Mouse (Mus musculus) stomach, embryonic 16.5 days (tissue): ENCODE data around the gene Ago4. TPM values are rescaled to one million over a fixed set of nuclear protein-coding genes. Genes with fewer than 3 reads are reported as not detected.
A peak's percentile ranks its signal among the peaks of the same experiment; 100 is the strongest.
"Not testable (repeated sequence)": the region's sequence is repeated elsewhere in the genome, so short reads cannot be mapped to it uniquely, and the experiment has no call there.

Experiments used
- ATAC-seq: fragments of 200-750 bp; cut with Nextera tagmentation; 2 replicates; pipeline ENCODE4 v1.8.0; 2017; ENCODE audit warnings: moderate number of reproducible peaks, moderate TSS enrichment; ENCODE audit not compliant: insufficient read depth, low FRiP score
- H3K27ac ChIP-seq: fragments of 300-500 bp; sonication (generic); 2 replicates; pipeline ENCODE4 v1.5.1; 2014; ENCODE audit warnings: low read length
- H3K27me3 ChIP-seq: fragments of 300-500 bp; sonication (generic); 2 replicates; pipeline ENCODE4 v1.6.1; 2014; ENCODE audit warnings: low read length, control low read depth, mixed read lengths; ENCODE audit not compliant: control insufficient read depth, insufficient read depth
- H3K36me3 ChIP-seq: fragments of 300-500 bp; sonication (generic); 2 replicates; pipeline ENCODE4 v1.6.1; 2014; ENCODE audit warnings: low read length; ENCODE audit not compliant: control insufficient read depth, insufficient read depth
- H3K4me1 ChIP-seq: fragments of 300-500 bp; sonication (generic); 2 replicates; pipeline ENCODE4 v1.6.1; 2014; ENCODE audit warnings: low read length, control low read depth, mixed read lengths; ENCODE audit not compliant: control insufficient read depth, insufficient read depth
- H3K4me2 ChIP-seq: fragments of 300-500 bp; sonication (generic); 2 replicates; pipeline ENCODE4 v1.6.1; 2014; ENCODE audit warnings: low read depth, low read length, mixed read lengths
- H3K4me3 ChIP-seq: fragments of 300-500 bp; sonication (generic); replicated peaks from 2 replicates; pipeline ENCODE4 v1.5.1; 2014; ENCODE audit warnings: mild to moderate bottlenecking, low read length
- H3K9ac ChIP-seq: fragments of 300-500 bp; sonication (generic); 2 replicates; pipeline ENCODE4 v1.6.1; 2014; ENCODE audit warnings: low read length
- H3K9me3 ChIP-seq: fragments of 300-500 bp; sonication (generic); replicated peaks from 2 replicates; pipeline ENCODE4 v1.6.1; 2016; ENCODE audit warnings: low read length, control low read depth; ENCODE audit not compliant: control insufficient read depth
- WGBS: fragments of 180-500 bp; shearing (Covaris S2); extraction: QIAGEN DNeasy Blood & Tissue Kit; methylation state at CpG from one replicate; pipeline ENCODE4 v1.1.7; 2014; 5-methylcytosine and 5-hydroxymethylcytosine counted together
- polyA plus RNA-seq: library from polyadenylated mRNA; unstranded; fragments of >200 nt; fragmentation: Nextera tagmentation; extraction: Ambion mirVana; gene quantifications from 2 replicates; pipeline ENCODE4 v1.2.1, GENCODE M21; 2015

Gene Ago4
- polyA plus RNA-seq, 1 experiment from 2014 or later = 1.4 TPM

DNA sequence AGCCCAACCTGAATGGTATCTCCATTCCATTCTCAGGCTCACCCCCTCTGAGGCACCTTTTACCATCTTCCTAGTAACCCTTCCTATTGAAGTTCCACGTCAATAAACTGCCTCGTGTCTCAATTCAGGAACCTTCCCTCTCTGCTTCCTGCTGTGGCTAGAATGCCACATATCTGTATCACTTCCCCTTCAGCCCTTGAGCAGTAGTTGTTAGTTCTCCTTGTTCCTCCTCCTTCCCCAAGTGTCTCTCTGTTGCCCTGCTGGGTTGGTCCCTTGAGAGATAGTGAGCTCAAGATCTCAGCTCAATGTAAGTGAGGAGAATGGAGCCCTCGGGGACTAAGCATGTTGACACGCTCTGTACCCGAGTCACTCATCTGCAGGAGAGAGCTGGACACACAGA, 3.6 kb upstream of the Ago4 start:
- Histone ChIP-seq H3K9me3 (no peaks in the 10 kb centered on the region), H3K27ac (no peak overlapping the region), H3K4me3 (no peak overlapping the region), H3K4me1 (no peaks in the 10 kb centered on the region), H3K9ac (no peak overlapping the region), H3K36me3 (no peaks in the 10 kb centered on the region), H3K27me3 (no peaks in the 10 kb centered on the region), H3K4me2 (no peak overlapping the region)
- WGBS = 72% methylated on average over 5 of the region's 5 CpGs
- no peak for ATAC-seq

DNA sequence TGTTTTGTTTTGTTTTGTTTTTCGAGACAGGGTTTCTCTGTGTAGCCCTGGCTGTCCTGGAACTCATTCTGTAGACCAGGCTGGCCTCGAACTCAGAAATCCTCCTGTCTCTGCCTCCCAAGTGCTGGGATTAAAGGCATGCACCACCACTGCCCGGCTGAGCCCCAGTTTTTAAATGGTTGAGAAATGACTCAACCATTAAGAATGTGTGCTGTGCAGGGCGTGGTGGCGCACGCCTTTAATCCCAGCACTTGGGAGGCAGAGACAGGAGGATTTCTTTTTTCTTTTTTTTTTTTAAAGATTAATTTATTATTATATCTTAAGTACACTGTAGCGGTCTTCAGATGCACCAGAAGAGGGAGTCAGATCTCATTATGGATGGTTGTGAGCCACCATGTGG, 2.4 kb upstream of the Ago4 start:
- H3K4me1 ChIP-seq, H3K27ac ChIP-seq, H3K9ac ChIP-seq, H3K9me3 ChIP-seq, ATAC-seq, H3K27me3 ChIP-seq, H3K4me2 ChIP-seq, H3K36me3 ChIP-seq, H3K4me3 ChIP-seq: not testable (repeated sequence)
- WGBS = 94% methylated on average over 7 of the region's 7 CpGs

DNA sequence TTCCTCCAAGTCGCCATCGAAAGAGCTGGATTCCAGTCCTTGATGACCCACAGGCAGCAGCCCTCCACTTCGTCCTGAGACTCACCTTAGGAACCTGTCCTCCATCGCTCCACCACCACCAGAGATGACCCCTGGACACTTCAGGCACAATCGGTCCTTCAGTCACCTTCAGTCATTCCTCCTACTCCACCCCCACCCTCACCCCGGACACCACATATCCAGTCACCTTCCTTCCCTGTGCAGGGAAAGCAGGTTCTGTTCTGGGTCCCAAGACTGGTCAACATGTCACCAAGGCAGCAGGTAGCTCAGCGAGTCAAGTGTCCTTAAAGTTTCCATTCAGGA, 428 bp upstream of the Ago4 start:
- Histone ChIP-seq H3K4me1 (no peaks in the 10 kb centered on the region), H3K4me2 (peak overlapping the region; percentile 91), H3K4me3 (peak overlapping the region; percentile 76), H3K9ac (peak overlapping the region; percentile 91), H3K27ac (no peak overlapping the region), H3K27me3 (no peaks in the 10 kb centered on the region), H3K9me3 (no peaks in the 10 kb centered on the region), H3K36me3 (no peaks in the 10 kb centered on the region)
- 8% methylated on average over 7 of the region's 7 CpGs for WGBS
- ATAC-seq = no peak; the same call in 1 of the 2 replicates

DNA sequence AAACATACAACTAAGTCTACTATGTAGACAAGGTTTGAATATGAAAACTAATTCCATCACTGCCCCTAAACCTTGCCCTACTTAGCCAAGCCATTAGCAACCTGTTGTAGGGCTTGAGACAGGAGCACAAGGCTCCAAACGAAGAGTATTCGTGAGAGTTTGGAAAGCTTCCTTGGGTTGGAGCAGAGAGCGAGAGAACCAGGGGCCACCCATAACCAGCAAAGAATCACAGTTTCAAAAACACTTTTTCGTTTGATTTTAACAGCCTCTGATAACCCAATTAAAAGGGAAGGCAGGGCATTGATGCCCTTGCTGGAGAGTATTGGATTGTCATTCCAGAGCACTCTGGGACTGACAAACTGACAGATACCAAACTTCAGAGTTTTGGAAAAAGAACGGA, 980 bp downstream of the Ago4 start:
- Histone ChIP-seq H3K9ac (peak overlapping the region; percentile 91), H3K9me3 (no peaks in the 10 kb centered on the region), H3K4me2 (peak overlapping the region; percentile 91), H3K27me3 (no peaks in the 10 kb centered on the region), H3K4me1 (no peaks in the 10 kb centered on the region), H3K27ac (no peak overlapping the region), H3K4me3 (peak overlapping the region; percentile 76), H3K36me3 (no peaks in the 10 kb centered on the region)
- WGBS = 45% methylated on average over 5 of the region's 5 CpGs
- no peak for ATAC-seq

DNA sequence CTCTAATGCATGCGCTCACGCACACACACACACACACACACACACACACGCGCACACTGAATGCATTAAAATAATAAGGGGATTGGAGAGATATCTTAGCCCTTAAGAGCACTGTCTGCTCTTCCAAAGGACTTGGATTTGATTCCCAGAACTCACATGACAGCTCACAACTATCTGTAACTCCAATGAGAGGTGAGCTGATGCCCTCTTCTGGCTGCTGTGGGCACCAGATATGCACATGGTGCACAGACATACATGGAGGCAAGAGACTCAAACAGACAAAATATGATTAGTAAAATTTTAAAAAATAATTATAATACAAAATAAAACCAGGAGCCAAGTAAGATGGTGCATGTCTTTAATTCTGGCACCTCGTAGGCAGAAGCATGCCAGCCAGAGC, 6.4 kb downstream of the Ago4 start:
- Histone ChIP-seq H3K36me3 (no peaks in the 10 kb centered on the region), H3K9me3 (no peaks in the 10 kb centered on the region), H3K9ac (no peak overlapping the region), H3K27me3 (no peaks in the 10 kb centered on the region), H3K4me3 (no peak overlapping the region), H3K4me2 (no peak overlapping the region), H3K4me1 (no peaks in the 10 kb centered on the region), H3K27ac (no peak overlapping the region)
- WGBS = 92% methylated on average over 5 of the region's 5 CpGs
- ATAC-seq = no peak

DNA sequence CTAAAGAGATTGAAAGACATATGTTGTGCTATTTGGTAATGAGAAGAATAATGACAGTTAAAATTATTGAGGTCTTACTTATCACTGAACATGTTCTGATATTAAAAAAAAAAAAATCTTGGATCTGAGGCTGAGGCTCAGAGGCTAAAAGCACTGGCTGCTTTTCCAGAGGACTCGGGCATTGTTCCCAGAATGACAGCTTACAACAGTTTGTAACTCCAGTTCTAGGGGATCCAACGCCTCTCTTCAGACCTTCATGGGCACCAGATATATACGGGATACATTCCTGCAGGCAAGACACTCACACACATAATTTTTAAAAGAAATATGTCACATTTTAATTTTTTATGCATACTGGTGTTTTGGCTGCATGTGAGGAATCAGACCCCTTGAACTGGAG, 7.1 kb downstream of the Ago4 start:
- no peak for ATAC-seq
- H3K9ac ChIP-seq = no peak overlapping the region
- H3K27ac ChIP-seq = no peak overlapping the region
- H3K27me3 ChIP-seq = no peaks in the 10 kb centered on the region
- H3K4me2 ChIP-seq = no peak overlapping the region
- H3K4me1 ChIP-seq = no peaks in the 10 kb centered on the region
- no peaks in the 10 kb centered on the region for H3K9me3 ChIP-seq
- H3K36me3 ChIP-seq = no peaks in the 10 kb centered on the region
- 74% methylated on average over 3 of the region's 3 CpGs for WGBS
- H3K4me3 ChIP-seq = no peak overlapping the region

DNA sequence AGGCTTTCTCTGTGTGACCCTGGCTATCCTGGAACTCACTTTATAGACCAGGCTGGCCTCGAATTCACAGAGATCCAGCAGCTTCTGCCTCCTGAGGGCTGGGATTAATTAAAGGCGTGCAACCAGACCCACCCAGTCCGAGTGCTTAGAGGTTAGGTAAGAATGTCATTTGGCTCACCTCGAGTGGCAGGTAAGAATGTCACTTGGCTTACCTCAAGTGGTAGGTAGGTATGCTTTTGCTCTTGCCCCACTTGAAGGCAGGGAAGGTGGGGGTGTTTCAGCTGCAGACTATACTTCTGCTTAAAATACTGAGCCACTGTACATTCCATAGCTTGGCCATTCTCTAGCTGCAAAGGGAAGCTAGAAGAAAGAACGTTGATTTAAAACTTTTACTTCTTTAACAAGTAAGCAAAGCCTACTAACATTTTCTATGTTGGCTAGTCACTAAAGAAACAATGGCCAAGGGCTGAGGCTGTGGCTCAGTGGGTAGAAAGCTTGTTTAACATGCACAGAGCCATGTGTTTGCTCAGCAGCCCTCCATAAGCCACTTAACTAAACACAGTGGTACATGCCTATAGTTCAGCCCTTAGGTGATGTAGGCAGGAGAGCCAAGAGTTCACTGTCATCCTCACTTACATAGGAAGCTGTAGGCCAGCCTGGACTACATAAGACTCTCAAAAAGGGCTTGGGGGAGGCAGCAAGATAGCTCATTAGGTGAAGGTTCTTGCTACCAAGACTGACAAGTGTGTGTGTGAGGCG, 20.8 kb downstream of the Ago4 start:
- Histone ChIP-seq H3K36me3 (no peaks in the 10 kb centered on the region), H3K4me1 (no peaks in the 10 kb centered on the region), H3K4me2 (no peak overlapping the region), H3K4me3 (no peak overlapping the region), H3K9me3 (no peaks in the 10 kb centered on the region), H3K27me3 (no peaks in the 10 kb centered on the region), H3K9ac (no peak overlapping the region), H3K27ac (no peak overlapping the region)
- WGBS = 82% methylated on average over 6 of the region's 6 CpGs
- ATAC-seq = no peak

DNA sequence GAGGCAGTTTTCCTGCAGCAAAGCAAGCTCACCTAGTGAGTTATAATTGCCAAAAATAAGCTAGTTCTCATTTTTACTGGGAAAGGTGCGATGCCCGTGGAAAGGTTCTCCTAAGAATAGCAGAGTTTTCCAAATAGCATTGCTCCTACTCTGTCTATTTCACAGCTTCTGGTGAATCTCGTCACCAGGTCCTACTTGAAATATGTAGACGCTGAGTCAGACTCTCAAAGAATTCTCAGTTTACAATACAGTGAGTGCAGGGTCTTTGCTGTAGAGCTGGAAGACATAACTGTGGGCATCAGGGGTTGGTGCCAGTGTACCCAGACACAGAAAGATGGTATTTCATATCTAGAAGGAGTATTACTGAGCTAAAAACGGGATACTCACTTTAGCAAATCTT, 22.3 kb downstream of the Ago4 start:
- Histone ChIP-seq H3K36me3 (0 out of 2 replicates have a peak, but pooled peaks cover 2% of the 10 kb centered on the region), H3K4me1 (no peaks in the 10 kb centered on the region), H3K9me3 (no peaks in the 10 kb centered on the region), H3K27ac (no peak overlapping the region), H3K27me3 (no peaks in the 10 kb centered on the region), H3K4me3 (no peak overlapping the region), H3K9ac (no peak overlapping the region), H3K4me2 (no peak overlapping the region)
- no peak for ATAC-seq
- WGBS = 82% methylated on average over 5 of the region's 5 CpGs

DNA sequence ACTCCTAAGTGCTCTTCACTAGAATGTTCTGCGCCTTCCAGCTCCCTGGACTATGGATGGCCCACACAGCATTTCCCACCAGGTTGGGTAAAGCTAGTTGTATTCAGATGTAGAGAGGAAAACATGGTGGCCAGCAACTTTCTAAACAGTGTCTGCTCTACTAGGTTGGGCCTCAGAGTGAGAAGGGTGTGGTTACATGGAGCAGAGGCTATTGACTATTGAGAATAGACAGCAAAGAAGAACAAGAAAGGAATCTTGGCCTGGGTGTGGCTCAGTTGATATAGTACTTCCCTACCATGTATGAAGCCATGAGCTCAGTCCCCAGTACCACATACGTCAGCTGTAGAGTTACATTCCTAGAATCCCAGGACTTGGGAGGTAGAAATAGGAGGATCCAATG, 24.2 kb downstream of the Ago4 start:
- H3K4me2 ChIP-seq = no peak overlapping the region
- WGBS = 81% methylated on average over 2 of the region's 2 CpGs

More for the DNA sequence above, 24.2 kb downstream of the Ago4 start:
- no peaks in the 10 kb centered on the region for H3K9me3 ChIP-seq
- H3K4me3 ChIP-seq = no peak overlapping the region
- peak; percentile 37; the same call in 1 of the 2 replicates for ATAC-seq
- H3K36me3 ChIP-seq = 0 out of 2 replicates have a peak, but pooled peaks cover 2% of the 10 kb centered on the region
- no peaks in the 10 kb centered on the region for H3K27me3 ChIP-seq
- peak overlapping the region; percentile 79 for H3K27ac ChIP-seq
- H3K4me1 ChIP-seq = no peaks in the 10 kb centered on the region
- H3K9ac ChIP-seq = no peak overlapping the region
